Mouse (Mus musculus) CH12.LX (cell line): ENCODE results near the gene Fibp.

Source experiments
- CTCF ChIP-seq, 2 experiments: IDR thresholded peaks in 1 of 2; conservative IDR thresholded peaks in 1 of 2; 2 replicates each; pipeline ENCODE4 v1.5.1; 2011 to 2012; ENCODE audit warnings: low read depth in 2 of 2, low read length in 2 of 2, improper control_type of control experiment in 1 of 2, inconsistent platforms in 1 of 2, mild to moderate bottlenecking in 1 of 2, moderate library complexity in 1 of 2
- MAX ChIP-seq: IDR thresholded peaks from 2 replicates; pipeline ENCODE4 v1.6.1; 2011; ENCODE audit warnings: low read length, improper control_type of control experiment
- MXI1 ChIP-seq: IDR thresholded peaks from 2 replicates; pipeline ENCODE4 v1.6.1; 2011; ENCODE audit warnings: mild to moderate bottlenecking, low read depth, low read length, improper control_type of control experiment
- POLR2A ChIP-seq: IDR thresholded peaks from 2 replicates; pipeline ENCODE4 v1.6.1; 2011; ENCODE audit warnings: low read depth, mild to moderate bottlenecking, improper control_type of control experiment, low read length
- USF1 ChIP-seq: IDR thresholded peaks from 2 replicates; pipeline ENCODE4 v1.6.1; 2014; ENCODE audit warnings: low read depth, mild to moderate bottlenecking, inconsistent platforms, low read length, improper control_type of control experiment
- ZMIZ1 ChIP-seq: IDR thresholded peaks from 2 replicates; pipeline ENCODE4 v1.6.1; 2012; ENCODE audit warnings: low read depth, mild to moderate bottlenecking, inconsistent platforms, low read length, improper control_type of control experiment

- TF ChIP-seq CTCF (conservative IDR thresholded peaks at IDR 0.05 in 1 of 2, IDR thresholded peaks at IDR 0.05 in 1 of 2; ENCODE audit: low read depth in 2 of 2, low read length in 2 of 2) (no peak), USF1 (no peak), POLR2A (no peak), MAX (no peak), ZMIZ1 (no peak), MXI1 (no peak)
Observed at GRCm38 (mm10) chr19:5419630-5420029, 40.8 kb upstream of the Fibp start.
